Mouse (Mus musculus) layer of hippocampus, adult 18-20 months (tissue): Measurements from ENCODE around the gene Tmem132e. TPM values are rescaled to one million over a fixed set of nuclear protein-coding genes. Genes with fewer than 3 reads are reported as not detected.
A peak's percentile ranks its signal among the peaks of the same experiment; 100 is the strongest.

Experiments
- DNase-seq, 2 experiments: peaks; one replicate each; pipeline ENCODE4 v3.0.0; 2022; ENCODE audit warnings: low spot score in 2 of 2
- total RNA-seq, 2 experiments: library from RNA; stranded (reverse); gene quantifications; 2 replicates each; pipeline ENCODE4 v1.2.3; 2021

Tmem132e gene
- total RNA-seq, 2 experiments from 2014 or later: 8.5 to 9.5 TPM

- DNase-seq: no peak
Observed at GRCm38 (mm10) chr11:82428801-82429200, 40.1 kb downstream of the Tmem132e start.

- no peak for DNase-seq
Observed at GRCm38 (mm10) chr11:82434091-82434831, 45.6 kb downstream of the Tmem132e start.

- DNase-seq: peak in 1 of 2 experiments; percentile 8
Observed at GRCm38 (mm10) chr11:82434832-82435182, 46.1 kb downstream of the Tmem132e start.

GRCm38 (mm10) chr11:82448485-82448884, 59.8 kb downstream of the Tmem132e start:
- no peak for DNase-seq

GRCm38 (mm10) chr11:82452516-82452915, 63.8 kb downstream of the Tmem132e start:
- DNase-seq: no peak

- DNase-seq: no peak
Observed at GRCm38 (mm10) chr11:82453230-82453629, 64.5 kb downstream of the Tmem132e start.

- DNase-seq: peak; percentile 33 to 59
Observed at GRCm38 (mm10) chr11:82461326-82461725, 72.6 kb downstream of the Tmem132e start.

- no peak for DNase-seq
Observed at GRCm38 (mm10) chr11:82465536-82465935, 76.8 kb downstream of the Tmem132e start.

- DNase-seq: peak; percentile 17 to 24
Observed at GRCm38 (mm10) chr11:82467218-82467617, 78.5 kb downstream of the Tmem132e start.

- DNase-seq: no peak
Observed at GRCm38 (mm10) chr11:82471076-82471475, 82.4 kb downstream of the Tmem132e start.

- peak in 1 of 2 experiments; percentile 6 for DNase-seq
Observed at GRCm38 (mm10) chr11:82473137-82473621, 84.5 kb downstream of the Tmem132e start.

GRCm38 (mm10) chr11:82476092-82476491, 87.4 kb downstream of the Tmem132e start:
- DNase-seq: no peak

- peak; percentile 7 to 47 for DNase-seq
Observed at GRCm38 (mm10) chr11:82477412-82477811, 88.7 kb downstream of the Tmem132e start.

GRCm38 (mm10) chr11:82480941-82481340, 92.2 kb downstream of the Tmem132e start:
- DNase-seq: no peak

- DNase-seq: no peak
Observed at GRCm38 (mm10) chr11:82487359-82488086, 98.8 kb downstream of the Tmem132e start.

- DNase-seq: no peak
Observed at GRCm38 (mm10) chr11:82490896-82491295, 102.2 kb downstream of the Tmem132e start.

Other genes starting within 250 kb of the Tmem132e start
- not detected for gene Ccl1, start 83.2 kb upstream of the Tmem132e start, total RNA-seq